Mouse (Mus musculus): ENCODE results near the gene Nuak1. TPM values are rescaled to one million over a fixed set of nuclear protein-coding genes. Genes with fewer than 3 reads are reported as not detected.

The Nuak1 gene
- polyA plus RNA-seq, 1 experiment from 2014 or later: 3.6 TPM

- no peaks in the 10 kb centered on the region for H3K36me3 ChIP-seq (ENCODE audit: insufficient read depth, low read length)
- H3K4me2 ChIP-seq (replicated peaks; ENCODE audit: low read depth, low read length): no peak overlapping the region
- no peak overlapping the region for H3K9ac ChIP-seq (replicated peaks; ENCODE audit: low read length)
- H3K9me3 ChIP-seq (ENCODE audit: low read length): no peaks in the 10 kb centered on the region
- no peak overlapping the region for H3K27ac ChIP-seq (ENCODE audit: low read length)
- no peaks in the 10 kb centered on the region for H3K27me3 ChIP-seq (ENCODE audit: insufficient read depth, low read length)
- no peaks in the 10 kb centered on the region for H3K4me1 ChIP-seq (ENCODE audit: insufficient read depth, low read length)
- H3K4me3 ChIP-seq (ENCODE audit: low read length): no peak overlapping the region
- WGBS: 85% methylated on average over 3 of the region's 3 CpGs
- ATAC-seq (ENCODE audit: low FRiP score, low TSS enrichment): no peak
Measured at GRCm38 (mm10) chr10:84338752-84339151, 101.6 kb downstream of the Nuak1 start.

GRCm38 (mm10) chr10:84335441-84335840, 105.0 kb downstream of the Nuak1 start:
- 66% methylated on average over 4 of the region's 4 CpGs for WGBS
- no peaks in the 10 kb centered on the region for H3K36me3 ChIP-seq (ENCODE audit: insufficient read depth, low read length)
- H3K27me3 ChIP-seq (ENCODE audit: insufficient read depth, low read length): no peaks in the 10 kb centered on the region
- H3K4me2 ChIP-seq (replicated peaks; ENCODE audit: low read depth, low read length): no peak overlapping the region
- H3K4me1 ChIP-seq (ENCODE audit: insufficient read depth, low read length): no peaks in the 10 kb centered on the region
- H3K27ac ChIP-seq (ENCODE audit: low read length): no peak overlapping the region
- H3K9me3 ChIP-seq (ENCODE audit: low read length): no peaks in the 10 kb centered on the region
- ATAC-seq (ENCODE audit: low FRiP score, low TSS enrichment): no peak
- H3K9ac ChIP-seq (replicated peaks; ENCODE audit: low read length): no peak overlapping the region
- no peak overlapping the region for H3K4me3 ChIP-seq (ENCODE audit: low read length)

- H3K9ac ChIP-seq (replicated peaks; ENCODE audit: low read length): no peak overlapping the region
- no peak for ATAC-seq (ENCODE audit: low FRiP score, low TSS enrichment)
- 82% methylated on average over 7 of the region's 7 CpGs for WGBS
Measured at GRCm38 (mm10) chr10:84329822-84330221, 110.6 kb downstream of the Nuak1 start.

GRCm38 (mm10) chr10:84329336-84329735, 111.1 kb downstream of the Nuak1 start:
- Histone ChIP-seq H3K27me3 (ENCODE audit: insufficient read depth, low read length) (no peaks in the 10 kb centered on the region), H3K4me2 (replicated peaks; ENCODE audit: low read depth, low read length) (no peak overlapping the region), H3K4me3 (ENCODE audit: low read length) (no peak overlapping the region), H3K27ac (ENCODE audit: low read length) (no peak overlapping the region), H3K9ac (replicated peaks; ENCODE audit: low read length) (no peak overlapping the region), H3K9me3 (ENCODE audit: low read length) (no peaks in the 10 kb centered on the region), H3K36me3 (ENCODE audit: insufficient read depth, low read length) (no peaks in the 10 kb centered on the region), H3K4me1 (ENCODE audit: insufficient read depth, low read length) (no peaks in the 10 kb centered on the region)
- 68% methylated on average over 5 of the region's 5 CpGs for WGBS
- no peak for ATAC-seq (ENCODE audit: low FRiP score, low TSS enrichment)

More at GRCm38 (mm10) chr10:84329822-84330221, 110.6 kb downstream of the Nuak1 start:
- Histone ChIP-seq H3K27me3 (ENCODE audit: insufficient read depth, low read length) (no peaks in the 10 kb centered on the region), H3K27ac (ENCODE audit: low read length) (no peak overlapping the region), H3K4me3 (ENCODE audit: low read length) (no peak overlapping the region), H3K36me3 (ENCODE audit: insufficient read depth, low read length) (no peaks in the 10 kb centered on the region), H3K9me3 (ENCODE audit: low read length) (no peaks in the 10 kb centered on the region), H3K4me1 (ENCODE audit: insufficient read depth, low read length) (no peaks in the 10 kb centered on the region), H3K4me2 (replicated peaks; ENCODE audit: low read depth, low read length) (no peak overlapping the region)

- no peaks in the 10 kb centered on the region for H3K4me1 ChIP-seq (ENCODE audit: insufficient read depth, low read length)
- no peaks in the 10 kb centered on the region for H3K27me3 ChIP-seq (ENCODE audit: insufficient read depth, low read length)
- H3K27ac ChIP-seq (ENCODE audit: low read length): no peak overlapping the region
- H3K9me3 ChIP-seq (ENCODE audit: low read length): no peaks in the 10 kb centered on the region
- H3K4me3 ChIP-seq (ENCODE audit: low read length): no peak overlapping the region
- no peak for ATAC-seq (ENCODE audit: low FRiP score, low TSS enrichment)
- H3K4me2 ChIP-seq (replicated peaks; ENCODE audit: low read depth, low read length): no peak overlapping the region
- 62% methylated on average over 6 of the region's 6 CpGs for WGBS
- H3K36me3 ChIP-seq (ENCODE audit: insufficient read depth, low read length): no peaks in the 10 kb centered on the region
- no peak overlapping the region for H3K9ac ChIP-seq (replicated peaks; ENCODE audit: low read length)
Measured at GRCm38 (mm10) chr10:84324018-84324417, 116.4 kb downstream of the Nuak1 start.

Other genes starting within 250 kb of the Nuak1 start
- 40.0 and 72.4 TPM in 2 replicates for gene Ckap4, start 93.5 kb upstream of the Nuak1 start, polyA plus RNA-seq (2015; fragmentation: Nextera tagmentation; extraction: Ambion mirVana)
- 20.2 and 21.2 TPM in 2 replicates for gene Tcp11l2, start 136.0 kb upstream of the Nuak1 start, polyA plus RNA-seq (2015; fragmentation: Nextera tagmentation; extraction: Ambion mirVana)
- 17.5 and 20.4 TPM in 2 replicates for gene Polr3b, start 181.7 kb upstream of the Nuak1 start, polyA plus RNA-seq (2015; fragmentation: Nextera tagmentation; extraction: Ambion mirVana)